Mouse (Mus musculus) thymus, adult 18-20 months (tissue): ENCODE data around the gene 1700029I15Rik.
"Not testable (repeated sequence)": the region's sequence is repeated elsewhere in the genome, so short reads cannot be mapped to it uniquely, and the experiment has no call there.

Experiments used
- DNase-seq, 2 experiments: peaks; one replicate each; pipeline ENCODE4 v3.0.0; 2022; ENCODE audit warnings: mixed read lengths in 2 of 2

1700029I15Rik gene

GRCm38 (mm10) chr2:92392318-92393264 lies 10.3 kb downstream of the 1700029I15Rik start:
- DNase-seq: no peak

- DNase-seq: no peak
Measured at GRCm38 (mm10) chr2:92395535-92395934, 13.2 kb downstream of the 1700029I15Rik start.

- no peak for DNase-seq
Measured at GRCm38 (mm10) chr2:92397436-92397835, 15.1 kb downstream of the 1700029I15Rik start.

GRCm38 (mm10) chr2:92399877-92400276 lies 17.5 kb downstream of the 1700029I15Rik start:
- not testable (repeated sequence) for DNase-seq

GRCm38 (mm10) chr2:92400682-92401081 lies 18.3 kb downstream of the 1700029I15Rik start:
- no peak for DNase-seq

GRCm38 (mm10) chr2:92401091-92401561 lies 18.8 kb downstream of the 1700029I15Rik start, which contains the start of gene Mapk8ip1:
Gene Mapk8ip1, minus strand, starts transcription at chr2:92401263.
- no peak for DNase-seq

GRCm38 (mm10) chr2:92402591-92403326 lies 20.4 kb downstream of the 1700029I15Rik start:
- DNase-seq: no peak

- no peak for DNase-seq
Measured at GRCm38 (mm10) chr2:92403776-92404319, 21.5 kb downstream of the 1700029I15Rik start.

- no peak for DNase-seq
Measured at GRCm38 (mm10) chr2:92404737-92405136, 22.4 kb downstream of the 1700029I15Rik start.

GRCm38 (mm10) chr2:92405687-92406086 lies 23.3 kb downstream of the 1700029I15Rik start:
- no peak for DNase-seq

GRCm38 (mm10) chr2:92408309-92409045 lies 26.1 kb downstream of the 1700029I15Rik start:
- no peak for DNase-seq

- DNase-seq: no peak
Measured at GRCm38 (mm10) chr2:92411705-92412104, 29.4 kb downstream of the 1700029I15Rik start.

GRCm38 (mm10) chr2:92421723-92422387 lies 39.5 kb downstream of the 1700029I15Rik start:
- DNase-seq: no peak

- DNase-seq: no peak
Measured at GRCm38 (mm10) chr2:92422388-92423135, 40.2 kb downstream of the 1700029I15Rik start.

GRCm38 (mm10) chr2:92423156-92423555 lies 40.8 kb downstream of the 1700029I15Rik start:
- DNase-seq: no peak

GRCm38 (mm10) chr2:92423702-92424461 lies 41.5 kb downstream of the 1700029I15Rik start:
- peak; percentile 29 to 36 for DNase-seq

- DNase-seq: no peak
Measured at GRCm38 (mm10) chr2:92424462-92425308, 42.3 kb downstream of the 1700029I15Rik start.

GRCm38 (mm10) chr2:92425366-92425765 lies 43.0 kb downstream of the 1700029I15Rik start:
- no peak for DNase-seq

- DNase-seq: no peak
Measured at GRCm38 (mm10) chr2:92426426-92426825, 44.1 kb downstream of the 1700029I15Rik start.
